Mouse (Mus musculus): ENCODE data around the gene Mrc2.
A peak's percentile ranks its signal among the peaks of the same experiment; 100 is the strongest.

Gene Mrc2

DNA sequence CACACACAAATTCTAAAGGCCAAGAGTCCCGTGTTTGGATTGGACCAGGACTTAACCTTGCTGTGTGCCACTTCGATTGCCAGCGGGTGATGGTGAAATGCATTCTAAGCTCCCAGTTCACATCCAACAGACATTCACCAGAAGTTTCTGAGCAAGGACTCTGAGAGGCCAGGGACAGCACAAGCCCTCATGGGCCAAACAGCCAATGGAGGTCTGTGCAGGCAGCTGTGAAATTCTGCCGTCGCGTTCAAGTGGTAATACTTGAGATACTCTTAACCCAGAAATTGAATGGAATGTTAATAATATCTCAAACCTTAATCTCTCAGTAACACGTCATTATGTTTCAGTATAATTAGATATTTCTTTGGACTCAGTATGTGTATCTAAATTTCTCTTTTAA lies 17.8 kb downstream of the Mrc2 start:
- DNase-seq (ENCODE audit: inconsistent age in 2 of 2, low spot score in 1 of 2) = no peak

DNA sequence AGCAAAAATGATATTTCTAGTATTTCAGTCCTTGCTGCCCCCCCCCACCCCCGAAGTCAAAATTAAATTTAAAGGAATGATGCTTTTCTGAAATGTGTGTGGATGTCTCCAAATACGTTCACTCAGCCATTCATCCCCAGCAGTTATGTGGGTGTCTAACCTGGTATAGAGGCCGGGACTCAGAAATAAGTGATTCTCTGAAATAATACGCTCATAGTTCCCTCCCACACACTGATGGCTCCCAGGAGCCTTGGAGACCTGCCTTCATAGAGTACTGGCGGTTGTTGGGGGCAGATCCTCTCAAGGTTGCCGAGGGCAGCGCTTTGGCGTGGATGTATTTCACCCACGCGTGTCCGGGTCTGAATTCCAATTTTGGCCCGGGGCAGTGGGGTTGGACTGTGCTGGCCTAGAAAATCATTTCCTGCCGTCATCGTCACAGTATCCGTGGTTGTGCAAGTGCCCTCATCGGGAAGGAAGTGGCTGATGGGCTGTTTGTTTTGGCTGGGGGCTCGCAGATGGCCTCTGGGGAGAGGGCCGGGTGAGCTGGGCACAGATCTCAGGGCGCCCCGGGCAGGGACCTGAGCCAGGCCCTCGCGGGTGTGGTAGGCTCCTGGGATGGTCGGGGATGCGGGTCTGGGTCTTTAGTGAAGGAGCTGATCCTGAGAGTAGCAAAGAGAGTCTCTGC lies 19.0 kb downstream of the Mrc2 start:
- DNase-seq (ENCODE audit: inconsistent age in 2 of 2, low spot score in 1 of 2) = peak; percentile 59 to 77

DNA sequence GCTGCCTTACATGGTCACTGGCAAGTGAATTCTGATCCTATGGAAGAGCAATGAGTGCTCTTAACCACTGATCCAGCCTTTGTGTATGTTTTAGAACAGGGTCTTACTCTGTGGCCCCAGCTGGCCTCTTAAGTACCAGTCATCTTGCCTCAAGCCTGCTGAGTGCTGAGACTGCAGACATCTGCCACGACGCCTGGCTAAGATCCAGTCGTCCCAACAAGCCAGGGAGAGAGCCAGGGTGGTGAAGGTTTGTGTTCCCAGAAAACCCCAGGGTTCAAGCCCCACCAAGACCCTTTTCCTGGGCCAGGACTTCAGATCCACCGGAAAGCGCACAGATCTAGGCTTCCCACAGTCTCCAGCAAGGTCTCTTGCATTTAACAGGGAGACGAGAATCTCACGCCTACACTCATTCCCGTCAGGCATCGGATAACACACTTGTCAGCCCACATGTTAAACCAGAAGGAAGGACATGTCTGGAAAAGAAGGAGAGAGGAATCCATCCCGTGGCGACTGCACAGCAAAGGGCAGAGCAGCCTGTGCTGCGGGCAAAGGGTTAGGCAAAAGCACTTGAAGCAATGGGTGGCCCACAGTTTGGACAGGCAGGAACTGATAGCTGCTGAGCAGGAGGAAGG lies 20.0 kb downstream of the Mrc2 start:
- peak in 1 of 2 experiments; percentile 38 for DNase-seq (ENCODE audit: inconsistent age in 2 of 2, low spot score in 1 of 2)

DNA sequence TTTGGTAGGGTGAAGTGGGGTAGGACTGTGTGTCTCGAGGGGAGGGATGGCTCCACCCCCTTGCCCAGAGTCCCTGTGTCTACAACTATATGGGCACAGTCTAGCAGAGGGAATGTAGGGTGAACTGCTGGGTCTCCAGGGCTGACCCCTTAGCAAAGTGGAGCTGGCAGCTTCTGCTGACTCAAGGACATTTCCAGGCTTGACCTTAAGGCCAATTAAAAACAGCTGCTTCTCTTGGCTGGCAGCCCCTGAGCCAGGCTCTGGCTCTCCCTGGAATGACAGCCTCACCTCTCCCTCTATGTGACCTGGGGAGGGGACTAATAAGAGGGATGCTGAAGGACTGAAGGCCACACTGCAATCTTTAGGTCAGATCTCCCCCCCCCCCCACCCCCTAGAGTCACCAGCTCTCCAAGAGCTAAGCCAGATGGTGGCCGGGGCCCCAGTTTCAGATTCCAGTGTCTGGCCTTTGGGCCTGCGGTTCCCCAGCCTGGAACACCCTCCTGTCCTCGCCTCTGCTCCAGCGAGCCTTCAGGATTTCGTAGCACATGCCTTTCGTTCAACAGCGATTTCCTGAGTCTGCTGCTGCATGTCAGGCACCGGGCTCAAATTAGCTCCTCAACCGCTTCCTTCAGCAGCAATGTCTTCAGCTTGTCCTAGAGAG lies 20.7 kb downstream of the Mrc2 start:
- peak; percentile 18 to 51 for DNase-seq (ENCODE audit: inconsistent age in 2 of 2, low spot score in 1 of 2)

- no peak for DNase-seq (ENCODE audit: inconsistent age in 2 of 2, low spot score in 1 of 2)
These were observed 21.2 kb downstream of the Mrc2 start for GRCm38 (mm10) chr11:105313633-105314014.

DNA sequence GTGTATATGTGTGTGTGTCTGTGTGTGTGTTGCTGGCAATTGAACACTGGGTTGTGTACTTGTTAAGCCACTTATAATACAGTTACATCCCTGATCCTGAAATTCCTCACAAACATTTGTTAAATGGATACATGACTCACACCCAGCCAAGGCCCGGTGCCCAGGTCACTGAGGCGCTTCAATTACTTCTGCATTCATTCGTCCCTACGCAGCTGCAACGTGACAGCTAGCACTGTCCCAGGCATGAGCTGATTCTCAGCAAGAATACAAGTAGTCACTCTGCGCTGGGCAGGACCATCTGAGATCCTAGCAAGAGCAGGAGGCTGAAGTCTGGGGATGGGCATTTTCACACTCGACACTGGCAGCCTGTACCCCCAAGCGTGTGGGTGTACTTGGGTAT lies 22.9 kb downstream of the Mrc2 start:
- peak in 1 of 2 experiments; percentile 61 for DNase-seq (ENCODE audit: inconsistent age in 2 of 2, low spot score in 1 of 2)

DNA sequence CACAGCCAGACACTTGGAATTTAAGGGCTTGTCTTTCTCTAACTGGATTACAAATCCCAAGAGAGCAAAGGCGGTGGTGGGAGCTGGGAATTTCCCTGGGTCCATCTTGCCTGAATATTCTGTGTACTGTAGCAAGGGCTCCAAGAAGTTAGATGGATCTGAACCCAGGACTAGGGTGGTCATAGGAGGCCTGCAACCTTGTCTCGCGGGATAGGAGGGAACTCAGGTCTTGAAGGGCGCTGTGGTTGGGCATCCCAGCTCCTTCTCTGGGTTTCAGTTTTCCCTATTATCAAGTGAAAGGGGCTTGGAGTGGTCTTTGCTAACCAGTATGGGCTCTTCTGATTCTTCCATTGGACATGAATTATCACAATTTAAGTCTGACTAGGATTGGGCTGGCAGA lies 23.7 kb downstream of the Mrc2 start:
- DNase-seq (ENCODE audit: inconsistent age in 2 of 2, low spot score in 1 of 2) = no peak

GRCm38 (mm10) chr11:105317769-105318168 lies 25.3 kb downstream of the Mrc2 start:
- no peak for DNase-seq (ENCODE audit: inconsistent age in 2 of 2, low spot score in 1 of 2)

DNA sequence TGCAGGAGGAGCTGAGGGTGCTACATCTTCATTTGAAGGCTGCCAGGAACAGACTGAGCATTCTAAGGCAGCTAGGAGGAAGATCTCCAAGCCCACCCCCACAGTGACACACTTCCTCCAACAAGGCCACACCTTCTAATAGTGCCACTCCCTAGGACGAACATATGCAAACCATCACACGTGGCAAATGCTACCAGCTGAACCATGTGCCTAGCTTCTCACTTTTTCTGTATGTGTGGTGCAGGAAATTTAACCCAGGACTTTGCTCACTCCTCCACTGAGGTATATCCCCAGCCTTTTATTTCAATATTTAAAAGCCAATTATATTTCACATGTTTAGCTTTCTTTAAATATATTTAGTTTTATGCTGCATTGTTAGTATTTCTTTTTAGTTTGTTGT lies 28.6 kb downstream of the Mrc2 start:
- no peak for DNase-seq (ENCODE audit: inconsistent age in 2 of 2, low spot score in 1 of 2)

- no peak for DNase-seq (ENCODE audit: inconsistent age in 2 of 2, low spot score in 1 of 2)
These were observed 31.1 kb downstream of the Mrc2 start for GRCm38 (mm10) chr11:105323530-105323929.

DNA sequence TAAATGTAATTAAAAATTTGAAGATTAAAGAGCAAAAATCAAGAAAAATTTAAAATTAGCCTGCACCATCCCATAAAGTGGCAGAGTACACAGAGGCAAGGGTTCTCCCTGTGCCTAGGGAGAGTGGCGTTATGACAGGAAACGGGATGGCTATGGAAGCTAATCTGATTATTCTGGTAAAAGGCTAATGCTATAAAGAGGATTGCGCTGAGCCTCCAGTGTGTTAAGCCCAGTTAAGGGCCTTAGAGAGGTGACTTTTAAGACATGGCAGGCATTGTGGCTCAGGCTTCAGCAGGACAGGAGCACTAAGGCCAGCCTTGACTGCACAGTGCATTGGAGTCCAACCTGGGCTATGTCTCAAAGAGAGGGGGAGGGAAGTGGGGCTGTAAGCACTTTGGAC lies 34.7 kb downstream of the Mrc2 start:
- DNase-seq (ENCODE audit: inconsistent age in 2 of 2, low spot score in 1 of 2) = no peak

- DNase-seq (ENCODE audit: inconsistent age in 2 of 2, low spot score in 1 of 2) = no peak
These were observed 37.5 kb downstream of the Mrc2 start for GRCm38 (mm10) chr11:105329962-105330361.

DNA sequence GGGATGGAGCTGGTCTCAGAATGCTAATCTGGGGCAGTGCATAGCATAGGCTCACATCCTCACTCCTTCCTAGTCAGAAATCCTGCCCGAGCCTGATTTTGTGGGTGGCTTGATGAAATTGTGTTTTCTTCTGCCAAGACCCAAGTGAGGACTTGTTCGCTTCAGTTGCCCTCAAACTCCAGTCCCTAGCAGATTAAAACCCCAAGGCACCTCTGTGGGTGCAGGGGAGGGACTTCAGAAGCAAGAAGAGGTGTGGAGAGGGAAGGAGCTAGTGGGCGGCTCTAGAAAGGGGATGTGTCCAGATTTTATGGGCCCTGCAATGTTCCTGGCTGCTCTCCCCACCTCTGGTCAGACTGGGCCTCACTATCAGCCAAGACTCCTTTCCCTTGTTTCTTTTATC lies 38.7 kb downstream of the Mrc2 start:
- no peak for DNase-seq (ENCODE audit: inconsistent age in 2 of 2, low spot score in 1 of 2)

DNA sequence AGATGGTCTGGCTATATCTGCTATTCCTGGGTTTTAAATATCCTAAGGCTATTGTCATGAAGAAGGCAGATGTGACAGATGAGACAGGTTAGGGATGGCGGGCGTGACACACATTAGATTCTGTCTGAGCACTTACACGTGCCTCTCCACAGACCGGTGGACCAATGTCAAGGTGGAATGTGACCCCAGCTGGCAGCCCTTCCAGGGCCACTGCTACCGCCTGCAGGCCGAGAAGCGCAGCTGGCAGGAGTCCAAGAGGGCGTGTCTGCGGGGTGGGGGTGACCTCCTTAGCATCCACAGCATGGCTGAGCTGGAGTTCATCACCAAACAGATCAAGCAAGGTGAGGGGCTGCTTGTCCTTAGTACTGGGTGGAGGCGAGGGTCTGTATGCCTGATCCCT lies 39.3 kb downstream of the Mrc2 start:
- DNase-seq (ENCODE audit: inconsistent age in 2 of 2, low spot score in 1 of 2) = peak; percentile 58 to 83

DNA sequence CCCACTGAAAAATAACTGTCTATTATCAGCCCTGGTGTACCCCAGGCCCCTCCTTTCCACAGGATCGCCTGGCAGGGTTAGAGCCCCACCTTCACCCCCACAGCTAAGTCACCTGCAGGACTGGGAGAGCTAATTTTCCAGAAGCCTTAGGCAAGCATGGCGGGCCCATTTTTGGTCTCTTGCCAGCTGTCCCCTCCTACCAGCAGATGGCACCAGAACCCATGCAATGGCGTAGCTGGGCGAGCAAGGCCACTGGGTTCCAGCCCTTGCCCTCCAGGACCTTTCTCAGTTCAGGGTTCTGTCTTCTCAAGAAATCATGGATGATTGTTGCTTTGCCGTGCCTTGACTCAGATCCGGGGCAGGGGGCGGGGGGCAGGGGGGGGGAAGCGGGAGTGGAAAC lies 40.0 kb downstream of the Mrc2 start:
- DNase-seq (ENCODE audit: inconsistent age in 2 of 2, low spot score in 1 of 2) = peak; percentile 40 to 79

DNA sequence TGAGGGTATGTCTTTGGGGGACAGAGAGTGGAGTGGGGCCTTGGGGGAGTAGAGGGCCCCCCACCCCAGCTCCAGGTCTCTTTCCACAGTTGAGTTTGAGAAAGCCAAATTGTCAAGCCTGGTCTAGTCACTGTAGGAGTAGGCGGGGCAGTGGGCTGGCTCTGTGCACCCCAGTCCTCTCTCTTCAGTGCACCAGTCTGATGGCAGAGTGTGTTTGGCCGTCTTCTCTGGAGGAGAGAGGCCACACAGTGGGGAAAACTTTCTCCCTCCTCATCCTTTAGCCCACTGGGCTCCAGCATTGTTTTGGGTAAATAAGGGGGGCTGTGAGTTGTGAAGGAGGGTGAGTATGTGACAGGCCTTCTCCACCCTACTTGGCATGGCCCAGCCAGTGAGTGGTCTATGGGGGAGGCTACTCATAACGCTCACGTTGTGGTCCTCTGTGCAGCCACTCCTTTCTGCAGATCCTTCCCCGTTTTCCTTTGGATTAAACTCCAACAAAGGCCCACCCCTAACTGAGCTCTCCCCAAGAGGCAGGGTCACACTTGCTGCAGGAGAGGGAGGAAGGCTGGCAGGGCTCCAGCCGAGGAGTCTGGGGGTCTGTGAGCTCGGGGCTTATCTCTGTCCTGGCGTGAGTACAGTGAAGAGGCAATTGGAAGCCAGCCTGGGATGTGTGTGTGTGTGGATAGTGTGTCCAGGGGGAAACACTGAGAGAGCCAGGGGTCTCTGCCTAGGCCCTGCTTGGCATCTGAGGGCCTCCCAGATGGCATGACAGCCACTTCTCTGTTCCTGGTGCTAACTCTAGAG lies 41.6 kb downstream of the Mrc2 start:
- no peak for DNase-seq (ENCODE audit: inconsistent age in 2 of 2, low spot score in 1 of 2)

- DNase-seq (ENCODE audit: inconsistent age in 2 of 2, low spot score in 1 of 2) = no peak
These were observed 46.4 kb downstream of the Mrc2 start for GRCm38 (mm10) chr11:105338596-105339390.

GRCm38 (mm10) chr11:105345284-105345683 lies 52.8 kb downstream of the Mrc2 start:
- DNase-seq (ENCODE audit: inconsistent age in 2 of 2, low spot score in 1 of 2) = peak in 1 of 2 experiments; percentile 56

DNA sequence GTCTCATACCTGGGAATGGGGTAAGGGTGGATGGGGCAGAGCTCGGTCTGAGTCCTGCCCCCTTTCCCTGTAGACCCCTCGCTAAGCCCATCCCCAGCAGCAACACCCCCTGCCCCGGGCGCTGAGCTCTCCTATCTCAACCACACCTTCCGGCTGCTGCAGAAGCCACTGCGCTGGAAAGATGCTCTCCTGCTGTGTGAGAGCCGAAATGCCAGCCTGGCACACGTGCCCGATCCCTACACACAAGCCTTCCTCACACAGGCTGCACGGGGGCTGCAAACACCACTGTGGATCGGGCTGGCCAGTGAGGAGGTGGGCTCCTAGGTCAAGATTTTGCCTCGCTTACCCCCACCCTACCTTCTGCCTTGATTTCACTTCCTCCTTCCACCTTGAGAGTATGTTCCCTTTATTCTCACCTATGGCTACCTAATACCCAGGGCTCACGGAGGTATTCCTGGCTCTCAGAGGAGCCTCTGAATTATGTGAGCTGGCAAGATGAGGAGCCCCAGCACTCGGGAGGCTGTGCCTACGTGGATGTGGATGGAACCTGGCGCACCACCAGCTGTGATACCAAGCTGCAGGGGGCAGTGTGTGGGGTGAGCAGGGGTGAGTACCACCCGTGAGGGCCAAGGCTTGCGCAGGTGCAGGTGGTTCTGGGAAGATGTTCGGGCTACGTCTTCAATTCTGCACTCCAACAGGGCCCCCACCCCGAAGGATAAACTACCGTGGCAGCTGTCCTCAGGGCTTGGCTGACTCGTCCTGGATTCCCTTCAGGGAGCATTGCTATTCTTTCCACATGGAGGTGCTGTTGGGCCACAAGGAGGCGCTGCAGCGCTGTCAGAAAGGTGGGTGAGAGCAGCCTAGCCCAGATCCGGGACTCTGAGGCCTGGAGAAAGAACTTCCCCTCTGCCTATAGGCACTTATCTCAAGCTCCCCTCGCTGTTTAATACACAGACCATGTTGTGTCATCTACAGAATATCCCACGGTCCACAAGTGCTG lies 55.0 kb downstream of the Mrc2 start:
- peak; percentile 76 to 92 for DNase-seq (ENCODE audit: inconsistent age in 2 of 2, low spot score in 1 of 2)

All from adrenal gland, adult (tissue).